Mouse (Mus musculus) neural tube, embryonic 13.5 days (tissue): ENCODE measurements at regions not wholly inside any gene's neighbourhood (a gene's known extent, or its start where the extent isn't known, plus 50 kb on each side); places are given as distances from the start of the nearest gene placed in this dataset.

Experiments
- ATAC-seq: fragments of 200-750 bp; cut with Nextera tagmentation; 2 replicates; pipeline ENCODE4 v1.8.0; 2017; ENCODE audit warnings: low read depth, mild to moderate bottlenecking, moderate TSS enrichment, moderate library complexity
- H3K27ac ChIP-seq: fragments of 300-500 bp; sonication (generic); replicated peaks from 2 replicates; pipeline ENCODE4 v1.5.1; 2015; ENCODE audit warnings: moderate library complexity, mild to moderate bottlenecking, inconsistent platforms
- H3K27me3 ChIP-seq: fragments of 300-500 bp; sonication (generic); 2 replicates; pipeline ENCODE4 v1.6.1; 2015; ENCODE audit warnings: mild to moderate bottlenecking, inconsistent platforms
- H3K36me3 ChIP-seq: fragments of 300-500 bp; sonication (generic); 2 replicates; pipeline ENCODE4 v1.6.1; 2015; ENCODE audit warnings: mild to moderate bottlenecking, inconsistent platforms
- H3K4me1 ChIP-seq: fragments of 300-500 bp; sonication (generic); replicated peaks from 2 replicates; pipeline ENCODE4 v1.6.1; 2015; ENCODE audit warnings: inconsistent platforms
- H3K4me2 ChIP-seq: fragments of 300-500 bp; sonication (generic); 2 replicates; pipeline ENCODE4 v1.6.1; 2015; ENCODE audit warnings: inconsistent platforms, mild to moderate bottlenecking, moderate library complexity
- H3K4me3 ChIP-seq: fragments of 300-500 bp; sonication (generic); 2 replicates; pipeline ENCODE4 v1.5.1; 2015; ENCODE audit warnings: mild to moderate bottlenecking, inconsistent platforms
- H3K9ac ChIP-seq: fragments of 300-500 bp; sonication (generic); 2 replicates; pipeline ENCODE4 v1.6.1; 2015; ENCODE audit warnings: moderate library complexity, mild to moderate bottlenecking, inconsistent platforms
- H3K9me3 ChIP-seq: fragments of 300-500 bp; sonication (generic); 2 replicates; pipeline ENCODE4 v1.6.1; 2016; ENCODE audit warnings: inconsistent platforms
- WGBS: fragments of 180-500 bp; shearing (Covaris S2); methylation state at CpG from one replicate; pipeline ENCODE4 v1.1.7; 2015; 5-methylcytosine and 5-hydroxymethylcytosine counted together

- H3K27me3 ChIP-seq = no peaks in the 10 kb centered on the region
- 89% methylated on average over 10 of the region's 10 CpGs for WGBS
- no peak overlapping the region for H3K9ac ChIP-seq
- no peaks in the 10 kb centered on the region for H3K9me3 ChIP-seq
- H3K4me1 ChIP-seq = peaks cover 10% of the 10 kb centered on the region
- H3K4me3 ChIP-seq = no peak overlapping the region
- no peak overlapping the region for H3K4me2 ChIP-seq
- 0 out of 2 replicates have a peak overlapping the region, but pooled peaks have one; percentile 18 for H3K27ac ChIP-seq
- ATAC-seq = no peak
- H3K36me3 ChIP-seq = no peaks in the 10 kb centered on the region
These were observed 132.3 kb downstream of the Pja2 start for GRCm38 (mm10) chr17:64199241-64199933.

GRCm38 (mm10) chr17:64196437-64196836 is 135.3 kb downstream of the Pja2 start:
- 0 out of 2 replicates have a peak, but pooled peaks have one; percentile 12 for ATAC-seq
- no peaks in the 10 kb centered on the region for H3K36me3 ChIP-seq

GRCm38 (mm10) chr17:64193055-64193454 is 138.7 kb downstream of the Pja2 start:
- no peak overlapping the region for H3K9ac ChIP-seq
- no peak overlapping the region for H3K27ac ChIP-seq
- no peaks in the 10 kb centered on the region for H3K4me1 ChIP-seq
- no peak for ATAC-seq
- 93% methylated on average over 6 of the region's 6 CpGs for WGBS
- no peak overlapping the region for H3K4me3 ChIP-seq
- H3K9me3 ChIP-seq = 0 out of 2 replicates have a peak, but pooled peaks cover 4% of the 10 kb centered on the region
- no peak overlapping the region for H3K4me2 ChIP-seq
- H3K36me3 ChIP-seq = no peaks in the 10 kb centered on the region
- H3K27me3 ChIP-seq = no peaks in the 10 kb centered on the region

More at GRCm38 (mm10) chr17:64196437-64196836, 135.3 kb downstream of the Pja2 start:
- H3K27ac ChIP-seq = 0 out of 2 replicates have a peak overlapping the region, but pooled peaks have one; percentile 38
- no peak overlapping the region for H3K4me3 ChIP-seq
- H3K9ac ChIP-seq = no peak overlapping the region
- H3K4me2 ChIP-seq = no peak overlapping the region
- peaks cover 10% of the 10 kb centered on the region for H3K4me1 ChIP-seq
- H3K9me3 ChIP-seq = 0 out of 2 replicates have a peak, but pooled peaks cover 4% of the 10 kb centered on the region
- no peaks in the 10 kb centered on the region for H3K27me3 ChIP-seq
- WGBS = 67% methylated on average over 10 of the region's 10 CpGs
